Mouse (Mus musculus): ENCODE results near the gene Thrb. TPM values are rescaled to one million over a fixed set of nuclear protein-coding genes. Genes with fewer than 3 reads are reported as not detected.

The Thrb gene
- polyA plus RNA-seq, 1 experiment, result 5.4 TPM

GRCm38 (mm10) chr14:17912573-17913207 is 252.6 kb downstream of the Thrb start:
- no peak for DNase-seq
- Histone ChIP-seq H3K4me1 (ENCODE audit: control insufficient read depth, insufficient read depth, low read length) (no peaks in the 10 kb centered on the region), H3K27ac (ENCODE audit: insufficient read depth, low read length) (no peak overlapping the region), H3K27me3 (ENCODE audit: control insufficient read depth, insufficient read depth, low read length) (no peaks in the 10 kb centered on the region), H3K4me3 (replicated peaks; ENCODE audit: insufficient read depth, low read depth, low read length) (no peak overlapping the region)
- TF ChIP-seq CTCF (IDR thresholded peaks at IDR 0.05; ENCODE audit: borderline replicate concordance, insufficient read depth, low read depth, low read length), result no peak
- TF ChIP-seq POLR2A (IDR thresholded peaks at IDR 0.05; ENCODE audit: borderline replicate concordance, insufficient read depth, low read length), result no peak
- 71% methylated on average over 6 of the region's 6 CpGs for WGBS

- peak in 1 of 2 experiments; percentile 21 for DNase-seq
- no peak for TF ChIP-seq CTCF (IDR thresholded peaks at IDR 0.05; ENCODE audit: borderline replicate concordance, insufficient read depth, low read depth, low read length)
- TF ChIP-seq POLR2A (IDR thresholded peaks at IDR 0.05; ENCODE audit: borderline replicate concordance, insufficient read depth, low read length), result no peak
Measured at GRCm38 (mm10) chr14:17915556-17915955, 255.5 kb downstream of the Thrb start.

GRCm38 (mm10) chr14:17916651-17917050 is 256.6 kb downstream of the Thrb start:
- no peaks in the 10 kb centered on the region for H3K27me3 ChIP-seq (ENCODE audit: control insufficient read depth, insufficient read depth, low read length)
- no peak for DNase-seq
- H3K4me1 ChIP-seq (ENCODE audit: control insufficient read depth, insufficient read depth, low read length), result no peaks in the 10 kb centered on the region
- 57% methylated on average over 2 of the region's 2 CpGs for WGBS
- no peak overlapping the region for H3K27ac ChIP-seq (ENCODE audit: insufficient read depth, low read length)
- TF ChIP-seq CTCF (IDR thresholded peaks at IDR 0.05; ENCODE audit: borderline replicate concordance, insufficient read depth, low read depth, low read length), result no peak
- no peak for TF ChIP-seq POLR2A (IDR thresholded peaks at IDR 0.05; ENCODE audit: borderline replicate concordance, insufficient read depth, low read length)
- H3K4me3 ChIP-seq (replicated peaks; ENCODE audit: insufficient read depth, low read depth, low read length), result no peak overlapping the region

More at GRCm38 (mm10) chr14:17915556-17915955, 255.5 kb downstream of the Thrb start:
- 3% methylated on average over 2 of the region's 2 CpGs for WGBS
- Histone ChIP-seq H3K27me3 (ENCODE audit: control insufficient read depth, insufficient read depth, low read length) (no peaks in the 10 kb centered on the region), H3K4me3 (replicated peaks; ENCODE audit: insufficient read depth, low read depth, low read length) (no peak overlapping the region), H3K4me1 (ENCODE audit: control insufficient read depth, insufficient read depth, low read length) (no peaks in the 10 kb centered on the region), H3K27ac (ENCODE audit: insufficient read depth, low read length) (no peak overlapping the region)

- DNase-seq, result peak in 1 of 2 experiments; percentile 8
- no peak for TF ChIP-seq POLR2A (IDR thresholded peaks at IDR 0.05; ENCODE audit: borderline replicate concordance, insufficient read depth, low read length)
- TF ChIP-seq CTCF (IDR thresholded peaks at IDR 0.05; ENCODE audit: borderline replicate concordance, insufficient read depth, low read depth, low read length), result no peak
- H3K27me3 ChIP-seq (ENCODE audit: control insufficient read depth, insufficient read depth, low read length), result no peaks in the 10 kb centered on the region
- H3K4me1 ChIP-seq (ENCODE audit: control insufficient read depth, insufficient read depth, low read length), result no peaks in the 10 kb centered on the region
- H3K27ac ChIP-seq (ENCODE audit: insufficient read depth, low read length), result no peak overlapping the region
- H3K4me3 ChIP-seq (replicated peaks; ENCODE audit: insufficient read depth, low read depth, low read length), result no peak overlapping the region
- WGBS, result 72% methylated on average over 3 of the region's 3 CpGs
Measured at GRCm38 (mm10) chr14:17917124-17917763, 257.2 kb downstream of the Thrb start.

GRCm38 (mm10) chr14:17917899-17918298 is 257.8 kb downstream of the Thrb start:
- WGBS, result 47% methylated on average over 3 of the region's 3 CpGs

GRCm38 (mm10) chr14:17922807-17923704 is 263.0 kb downstream of the Thrb start:
- 85% methylated on average over 8 of the region's 8 CpGs for WGBS
- Histone ChIP-seq H3K27ac (ENCODE audit: insufficient read depth, low read length) (no peak overlapping the region), H3K4me1 (ENCODE audit: control insufficient read depth, insufficient read depth, low read length) (no peaks in the 10 kb centered on the region), H3K4me3 (replicated peaks; ENCODE audit: insufficient read depth, low read depth, low read length) (no peak overlapping the region), H3K27me3 (ENCODE audit: control insufficient read depth, insufficient read depth, low read length) (no peaks in the 10 kb centered on the region)
- TF ChIP-seq POLR2A (IDR thresholded peaks at IDR 0.05; ENCODE audit: borderline replicate concordance, insufficient read depth, low read length) (no peak), CTCF (IDR thresholded peaks at IDR 0.05; ENCODE audit: borderline replicate concordance, insufficient read depth, low read depth, low read length) (no peak)
- DNase-seq, result no peak

More at GRCm38 (mm10) chr14:17917899-17918298, 257.8 kb downstream of the Thrb start:
- Histone ChIP-seq H3K27me3 (ENCODE audit: control insufficient read depth, insufficient read depth, low read length) (no peaks in the 10 kb centered on the region), H3K4me1 (ENCODE audit: control insufficient read depth, insufficient read depth, low read length) (no peaks in the 10 kb centered on the region), H3K27ac (ENCODE audit: insufficient read depth, low read length) (no peak overlapping the region), H3K4me3 (replicated peaks; ENCODE audit: insufficient read depth, low read depth, low read length) (no peak overlapping the region)
- TF ChIP-seq POLR2A (IDR thresholded peaks at IDR 0.05; ENCODE audit: borderline replicate concordance, insufficient read depth, low read length) (no peak), CTCF (IDR thresholded peaks at IDR 0.05; ENCODE audit: borderline replicate concordance, insufficient read depth, low read depth, low read length) (no peak)
- DNase-seq, result no peak

GRCm38 (mm10) chr14:17927469-17927868 is 267.4 kb downstream of the Thrb start:
- Histone ChIP-seq H3K4me1 (ENCODE audit: control insufficient read depth, insufficient read depth, low read length) (no peaks in the 10 kb centered on the region), H3K27ac (ENCODE audit: insufficient read depth, low read length) (no peak overlapping the region), H3K27me3 (ENCODE audit: control insufficient read depth, insufficient read depth, low read length) (no peaks in the 10 kb centered on the region), H3K4me3 (replicated peaks; ENCODE audit: insufficient read depth, low read depth, low read length) (no peak overlapping the region)
- 21% methylated on average over 1 of the region's 1 CpGs for WGBS
- TF ChIP-seq CTCF (IDR thresholded peaks at IDR 0.05; ENCODE audit: borderline replicate concordance, insufficient read depth, low read depth, low read length) (peak; percentile 59; the same call in 1 of the 2 replicates), POLR2A (IDR thresholded peaks at IDR 0.05; ENCODE audit: borderline replicate concordance, insufficient read depth, low read length) (no peak)
- peak; percentile 32 to 48 for DNase-seq
